ENCODE assay signal across 17 mouse cellular contexts in the genomic region with DNA sequence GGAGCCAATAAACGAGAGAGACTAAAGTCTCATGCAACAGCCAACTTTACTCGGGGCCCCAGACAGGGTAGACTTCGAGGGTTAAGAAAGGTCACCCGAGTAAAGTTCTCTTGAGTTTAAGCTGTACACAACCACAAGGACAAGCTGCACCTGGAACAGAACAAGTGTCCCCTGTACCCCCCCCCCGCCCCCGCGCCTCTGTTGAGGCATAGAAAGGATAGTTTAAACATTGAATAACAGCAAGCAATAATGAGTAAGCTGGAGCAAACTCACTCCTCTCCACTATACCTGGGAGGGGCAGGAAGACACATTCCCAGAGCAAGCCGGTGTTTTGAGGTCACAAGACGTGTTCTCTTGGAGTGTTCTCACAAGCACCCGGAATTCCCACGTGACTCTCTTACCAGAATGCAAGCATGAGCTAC. TPM values are rescaled to one million over a fixed set of nuclear protein-coding genes. Genes with fewer than 3 reads are reported as not detected.
A peak's percentile ranks its signal among the peaks of the same experiment; 100 is the strongest.
DNase-seq lines count a peak whose midpoint lies in the region; ATAC-seq and TF ChIP-seq lines count a peak whose summit lies in the region.
"Had no signal": no experiment of that assay in that cellular context is flagged by ENCODE, and none has a peak within 500 bp of the region (broad histone marks: within the 10 kb centered on the region; RNA-seq: fewer than 3 reads in every experiment).

No protein-coding gene starts in this region.

- peaks cover 9% of the 10 kb centered on the region for H3K36me3 ChIP-seq in heart, embryonic 10.5 days
- H3K36me3 ChIP-seq in kidney, embryonic 15.5 days, result peaks cover 10% of the 10 kb centered on the region
- peaks cover 5% of the 10 kb centered on the region; the same call in 1 of the 2 replicates for H3K36me3 ChIP-seq in liver, postnatal 0 days (replicated peaks; ENCODE audit: insufficient read depth, low read length)

- TF ChIP-seq CTCF in liver, postnatal 0 days (IDR thresholded peaks at IDR 0.05; ENCODE audit: low read depth), result no peak

- H3K27ac ChIP-seq in heart, embryonic 10.5 days, result no peak overlapping the region
- H3K27ac ChIP-seq in kidney, embryonic 15.5 days, result 0 out of 2 replicates have a peak overlapping the region, but pooled peaks have one; percentile 25
- H3K27ac ChIP-seq in liver, postnatal 0 days (ENCODE audit: low read depth), result peak overlapping the region; percentile 74; the same call in 1 of the 2 replicates
- H3K27ac ChIP-seq: embryonic facial prominence, embryonic 15.5 days; forebrain, embryonic 13.5 days; heart, embryonic 15.5 days; hindbrain, embryonic 10.5 days; midbrain, embryonic 15.5 days; neural tube, embryonic 13.5 days had no signal

- peak; percentile 47 for DNase-seq in heart, embryonic 10.5 days (ENCODE audit: low spot score)
- no peak for DNase-seq in heart, adult 18-20 months
- no peak for DNase-seq in liver, postnatal 0 days
- DNase-seq in yolk sac, embryonic 10.5 days (ENCODE audit: low spot score), result peak; percentile 83
- DNase-seq in left cerebral cortex, postnatal 4 days, result no peak
- no peak for DNase-seq in right cerebral cortex, postnatal 14 days
- no peak for DNase-seq in ovary, postnatal 10 days (ENCODE audit: low spot score)
- DNase-seq: adrenal gland, postnatal 25 days; cerebellum, adult 9-10 months; layer of hippocampus, adult 9-11 months had no signal

- no peak overlapping the region for H3K4me3 ChIP-seq in heart, embryonic 10.5 days
- H3K4me3 ChIP-seq in kidney, embryonic 15.5 days (replicated peaks), result no peak overlapping the region
- H3K4me3 ChIP-seq in liver, postnatal 0 days (ENCODE audit: low read depth, low read length), result no peak overlapping the region
- H3K4me3 ChIP-seq: embryonic facial prominence, embryonic 15.5 days; forebrain, embryonic 13.5 days; heart, embryonic 15.5 days; hindbrain, embryonic 10.5 days; midbrain, embryonic 15.5 days; neural tube, embryonic 13.5 days had no signal

- no peaks in the 10 kb centered on the region for H3K4me1 ChIP-seq in heart, embryonic 10.5 days
- H3K4me1 ChIP-seq in kidney, embryonic 15.5 days, result no peaks in the 10 kb centered on the region
- no peaks in the 10 kb centered on the region for H3K4me1 ChIP-seq in liver, postnatal 0 days (ENCODE audit: insufficient read depth)
- H3K4me1 ChIP-seq: embryonic facial prominence, embryonic 15.5 days; forebrain, embryonic 13.5 days; heart, embryonic 15.5 days; hindbrain, embryonic 10.5 days; midbrain, embryonic 15.5 days; neural tube, embryonic 13.5 days had no signal

- WGBS in heart, embryonic 10.5 days, result 85% methylated on average over 11 of the region's 11 CpGs
- 79% methylated on average over 11 of the region's 11 CpGs for WGBS in kidney, embryonic 15.5 days
- WGBS in liver, postnatal 0 days (ENCODE audit: insufficient replicate concordance), result 63% methylated on average over 11 of the region's 11 CpGs

- intact Hi-C loops in left cerebral cortex, postnatal 4 days (cut with DNase I), result no loop called here

- H3K27me3 ChIP-seq in heart, embryonic 10.5 days (ENCODE audit: insufficient read depth, poor library complexity, severe bottlenecking), result no peaks in the 10 kb centered on the region
- H3K27me3 ChIP-seq in kidney, embryonic 15.5 days, result no peaks in the 10 kb centered on the region
- H3K27me3 ChIP-seq in liver, postnatal 0 days (ENCODE audit: insufficient read depth, low read length), result no peaks in the 10 kb centered on the region
- H3K27me3 ChIP-seq: embryonic facial prominence, embryonic 15.5 days; forebrain, embryonic 13.5 days; heart, embryonic 15.5 days; midbrain, embryonic 15.5 days; neural tube, embryonic 13.5 days had no signal

- H3K4me2 ChIP-seq in kidney, embryonic 15.5 days, result no peak overlapping the region
- peak overlapping the region; percentile 35 for H3K4me2 ChIP-seq in liver, postnatal 0 days (ENCODE audit: low read depth, low read length)
- H3K4me2 ChIP-seq: embryonic facial prominence, embryonic 15.5 days; forebrain, embryonic 13.5 days; heart, embryonic 15.5 days; midbrain, embryonic 15.5 days; neural tube, embryonic 13.5 days had no signal

- ATAC-seq in kidney, embryonic 15.5 days (replicated peaks; ENCODE audit: low FRiP score), result peak; percentile 71
- no peak for ATAC-seq in liver, postnatal 0 days
- ATAC-seq: forebrain, embryonic 13.5 days; midbrain, embryonic 15.5 days had no signal

- H3K9ac ChIP-seq in kidney, embryonic 15.5 days, result no peak overlapping the region
- H3K9ac ChIP-seq in liver, postnatal 0 days (replicated peaks), result no peak overlapping the region
- H3K9ac ChIP-seq: embryonic facial prominence, embryonic 15.5 days; forebrain, embryonic 13.5 days; heart, embryonic 15.5 days; midbrain, embryonic 15.5 days; neural tube, embryonic 13.5 days had no signal

- no peaks in the 10 kb centered on the region for H3K9me3 ChIP-seq in heart, embryonic 10.5 days
- no peaks in the 10 kb centered on the region for H3K9me3 ChIP-seq in kidney, embryonic 15.5 days (replicated peaks)
- H3K9me3 ChIP-seq in liver, postnatal 0 days (ENCODE audit: low read length), result no peaks in the 10 kb centered on the region
- H3K9me3 ChIP-seq: embryonic facial prominence, embryonic 15.5 days; forebrain, embryonic 13.5 days; heart, embryonic 15.5 days; hindbrain, embryonic 10.5 days; midbrain, embryonic 15.5 days; neural tube, embryonic 13.5 days had no signal

- no peak for TF ChIP-seq EP300 in liver, postnatal 0 days (IDR thresholded peaks at IDR 0.05; ENCODE audit: low read depth)

RNA-seq across cellular contexts. Expression of gene Alg12, which starts 19.2 kb away (rescaled TPM):
- 14.6 and 15.2 TPM in 2 replicates for polyA plus RNA-seq in heart, embryonic 10.5 days (2016; fragmentation: Nextera tagmentation; extraction: Ambion mirVana)
- 1 to 10 TPM; 8.3 to 8.8 TPM for total RNA-seq in heart, adult 18-20 months (2021)
- polyA plus RNA-seq in kidney, embryonic 15.5 days (2015; fragmentation: Nextera tagmentation; extraction: Ambion mirVana), result 12.2 and 14.3 TPM in 2 replicates
- 3.6 and 3.7 TPM in 2 replicates for polyA plus RNA-seq in liver, postnatal 0 days (2015; fragmentation: Nextera tagmentation; extraction: Ambion mirVana)
- 10 to 100 TPM; 10.1 to 11.5 TPM for total RNA-seq in left cerebral cortex, postnatal 4 days (2021)

RNA-seq across cellular contexts. Expression of gene Creld2, which starts 19.5 kb away (rescaled TPM):
- 98.6 and 126 TPM in 2 replicates for polyA plus RNA-seq in heart, embryonic 10.5 days (2016; fragmentation: Nextera tagmentation; extraction: Ambion mirVana)
- total RNA-seq in heart, adult 18-20 months (2021), result 10 to 100 TPM; 19.6 to 28.7 TPM
- polyA plus RNA-seq in kidney, embryonic 15.5 days (2015; fragmentation: Nextera tagmentation; extraction: Ambion mirVana), result 101 and 104 TPM in 2 replicates
- polyA plus RNA-seq in liver, postnatal 0 days (2015; fragmentation: Nextera tagmentation; extraction: Ambion mirVana), result 32.9 and 33.1 TPM in 2 replicates
- total RNA-seq in left cerebral cortex, postnatal 4 days (2021), result 10 to 100 TPM; 26.2 to 35.6 TPM

RNA-seq across cellular contexts. Expression of gene Zbed4, which starts 48.5 kb away (rescaled TPM):
- polyA plus RNA-seq in heart, embryonic 10.5 days (2016; fragmentation: Nextera tagmentation; extraction: Ambion mirVana), result 24.9 and 26.2 TPM in 2 replicates
- 1 to 10 TPM; 8.6 to 8.7 TPM for total RNA-seq in heart, adult 18-20 months (2021)
- polyA plus RNA-seq in kidney, embryonic 15.5 days (2015; fragmentation: Nextera tagmentation; extraction: Ambion mirVana), result 19.6 and 21.2 TPM in 2 replicates
- 3.6 and 3.7 TPM in 2 replicates for polyA plus RNA-seq in liver, postnatal 0 days (2015; fragmentation: Nextera tagmentation; extraction: Ambion mirVana)
- 10 to 100 TPM; 23.2 to 26.7 TPM for total RNA-seq in left cerebral cortex, postnatal 4 days (2021)

Comparison
In these comparisons a context has a peak if more than half of its experiments do, and no peak if none do; other contexts are left out.
1. DNase-seq: peak in heart, embryonic 10.5 days (single experiment) and yolk sac, embryonic 10.5 days (single experiment); none in heart, adult 18-20 months (0 of 2), liver, postnatal 0 days (single experiment), left cerebral cortex, postnatal 4 days (single experiment), right cerebral cortex, postnatal 14 days (single experiment) and ovary, postnatal 10 days (single experiment).